14 mouse cellular contexts compared by ENCODE assay signal in genomic region chr16:87224024-87224423, GRCm38 (mm10).
"Had no signal": no experiment of that assay in that cellular context is flagged by ENCODE, and none has a peak within 500 bp of the region (broad histone marks: within the 10 kb centered on the region; RNA-seq: fewer than 3 reads in every experiment).

No protein-coding gene starts in this region.

- H3K9me3 ChIP-seq: limb, embryonic 15.5 days; liver, embryonic 13.5 days; midbrain, embryonic 12.5 days had no signal

- H3K9ac ChIP-seq: limb, embryonic 15.5 days; liver, embryonic 13.5 days; liver, postnatal 0 days; midbrain, embryonic 12.5 days had no signal

- H3K27ac ChIP-seq: limb, embryonic 15.5 days; liver, embryonic 13.5 days; macrophage; midbrain, embryonic 12.5 days had no signal

- ATAC-seq: liver, postnatal 0 days; midbrain, embryonic 16.5 days had no signal

- H3K4me1 ChIP-seq: liver, embryonic 13.5 days; midbrain, embryonic 12.5 days had no signal

- H3K36me3 ChIP-seq: limb, embryonic 15.5 days; liver, embryonic 13.5 days; midbrain, embryonic 12.5 days had no signal

- H3K4me2 ChIP-seq: limb, embryonic 15.5 days; liver, embryonic 13.5 days; midbrain, embryonic 12.5 days had no signal

- DNase-seq: kidney, adult 2 months; kidney, postnatal 25 days; layer of hippocampus, adult 9-11 months; layer of hippocampus, postnatal 36 days; liver, embryonic 13.5 days; liver, postnatal 0 days; lung, postnatal 14 days; right cerebral cortex, adult 18-20 months; right cerebral cortex, postnatal 25 days; thymus, postnatal 4 days had no signal

- H3K4me3 ChIP-seq: limb, embryonic 15.5 days; liver, embryonic 13.5 days; midbrain, embryonic 12.5 days had no signal

- H3K27me3 ChIP-seq: limb, embryonic 15.5 days; liver, embryonic 13.5 days; midbrain, embryonic 12.5 days had no signal
